Mouse (Mus musculus) bone marrow, adult 2 months (tissue): ENCODE data around the gene Suz12. TPM values are rescaled to one million over a fixed set of nuclear protein-coding genes. Genes with fewer than 3 reads are reported as not detected.
A peak's percentile ranks its signal among the peaks of the same experiment; 100 is the strongest.

Source experiments
- H3K27ac ChIP-seq: fragments of 200-500 bp; 2 replicates; pipeline ENCODE4 v1.5.1; 2012; ENCODE audit warnings: low read depth, mild to moderate bottlenecking, control low read depth, inconsistent platforms, low read length; ENCODE audit not compliant: control insufficient read depth, poor library complexity, insufficient read depth
- H3K4me1 ChIP-seq: fragments of 200-500 bp; 2 replicates; pipeline ENCODE4 v1.6.1; 2011; ENCODE audit warnings: low read length; ENCODE audit not compliant: control insufficient read depth, insufficient read depth
- H3K4me3 ChIP-seq: fragments of 200-500 bp; replicated peaks from 2 replicates; pipeline ENCODE3; 2011; ENCODE audit warnings: mild to moderate bottlenecking, low read depth, low read length, control low read depth; ENCODE audit not compliant: control insufficient read depth
- CTCF ChIP-seq: fragments of 200-500 bp; IDR thresholded peaks from 2 replicates; pipeline ENCODE4 v1.5.1; 2011; ENCODE audit warnings: low read length, control low read depth; ENCODE audit not compliant: control insufficient read depth, insufficient read depth
- POLR2A ChIP-seq: fragments of 200-500 bp; IDR thresholded peaks from 2 replicates; pipeline ENCODE4 v1.6.1; 2011; ENCODE audit warnings: low read depth, mild to moderate bottlenecking, control low read depth, low read length, borderline replicate concordance; ENCODE audit not compliant: control insufficient read depth
- WGBS: fragments of 180-500 bp; shearing (Covaris S2); methylation state at CpG from one replicate; pipeline ENCODE4 v1.1.7; 2018; 5-methylcytosine and 5-hydroxymethylcytosine counted together
- polyA plus RNA-seq: library from polyadenylated mRNA; stranded (reverse); fragments of >200 nt; gene quantifications from 2 replicates; pipeline ENCODE4 v1.2.4, GENCODE M21; 2011; ENCODE audit warnings: low replicate concordance; ENCODE audit not compliant: missing spikeins, insufficient read depth, insufficient read length

Gene Suz12
- polyA plus RNA-seq, 1 experiment = 39.0 TPM

GRCm38 (mm10) chr11:80077784-80078545 lies 85.1 kb downstream of the Suz12 start:
- WGBS = 16% methylated on average over 14 of the region's 14 CpGs
- H3K4me3 ChIP-seq = peak overlapping the region; percentile 15
- H3K4me1 ChIP-seq = peaks cover 3% of the 10 kb centered on the region; the same call in 1 of the 2 replicates
- TF ChIP-seq POLR2A = no peak
- no peak for TF ChIP-seq CTCF
- peak overlapping the region; percentile 30; the same call in 1 of the 2 replicates for H3K27ac ChIP-seq

DNA sequence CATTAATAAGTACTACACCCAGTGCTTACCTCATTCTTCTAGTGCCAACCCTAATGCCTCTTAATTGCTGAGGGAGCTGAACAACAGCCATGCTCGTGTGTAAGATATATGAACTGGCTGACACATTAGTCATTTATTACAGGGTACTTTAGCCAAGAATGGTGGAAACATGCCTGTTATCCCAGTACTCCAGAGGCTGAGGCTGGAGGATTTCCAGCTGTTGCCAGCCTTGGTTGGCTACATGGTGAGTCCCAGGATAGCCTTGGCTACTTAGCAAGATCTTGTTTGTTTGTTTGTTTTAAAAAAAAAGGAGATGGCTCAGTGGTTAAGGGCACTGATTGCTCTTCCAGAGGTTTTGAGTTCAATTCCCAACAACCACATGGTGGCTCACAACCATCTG lies 85.9 kb downstream of the Suz12 start:
- H3K27ac ChIP-seq = peak overlapping the region; percentile 4; the same call in 1 of the 2 replicates

GRCm38 (mm10) chr11:80079751-80080150 lies 86.8 kb downstream of the Suz12 start:
- 2% methylated on average over 6 of the region's 6 CpGs for WGBS
- TF ChIP-seq POLR2A (no peak), CTCF (no peak)
- Histone ChIP-seq H3K27ac (no peak overlapping the region), H3K4me3 (peak overlapping the region; percentile 94), H3K4me1 (peaks cover 1% of the 10 kb centered on the region; the same call in 1 of the 2 replicates)

More for the DNA sequence above, 85.9 kb downstream of the Suz12 start:
- 6% methylated on average over 1 of the region's 1 CpGs for WGBS
- Histone ChIP-seq H3K4me1 (peaks cover 2% of the 10 kb centered on the region; the same call in 1 of the 2 replicates), H3K4me3 (peak overlapping the region; percentile 49)
- no peak for TF ChIP-seq POLR2A
- no peak for TF ChIP-seq CTCF

GRCm38 (mm10) chr11:80080381-80080825 lies 87.5 kb downstream of the Suz12 start:
- under 1% methylated on average over 32 of the region's 32 CpGs for WGBS
- TF ChIP-seq CTCF = no peak
- TF ChIP-seq POLR2A = no peak
- Histone ChIP-seq H3K4me1 (peaks cover 1% of the 10 kb centered on the region; the same call in 1 of the 2 replicates), H3K4me3 (peak overlapping the region; percentile 94), H3K27ac (peak overlapping the region; percentile 97)

- peak within 1 kb of the TSS; percentile 97 for H3K27ac ChIP-seq
- WGBS = 2% methylated on average over 55 of the region's 55 CpGs
- peak within 1 kb of the TSS; percentile 94 for H3K4me3 ChIP-seq
- TF ChIP-seq POLR2A (peak; percentile 94; the same call in 1 of the 2 replicates), CTCF (0 out of 2 replicates have a peak, but pooled peaks have one; percentile 6)
- peaks cover 3% of the 10 kb centered on the region; the same call in 1 of the 2 replicates for H3K4me1 ChIP-seq
Observed at GRCm38 (mm10) chr11:80080826-80081728, 88.2 kb downstream of the Suz12 start, which contains the start of gene Crlf3. Gene Crlf3 (minus strand): TSS chr11:80080991.

GRCm38 (mm10) chr11:80081786-80082319 lies 88.9 kb downstream of the Suz12 start:
- Histone ChIP-seq H3K27ac (peak overlapping the region; percentile 97; the same call in 1 of the 2 replicates), H3K4me1 (peaks cover 3% of the 10 kb centered on the region; the same call in 1 of the 2 replicates), H3K4me3 (no peak overlapping the region)
- WGBS = 28% methylated on average over 7 of the region's 7 CpGs
- no peak for TF ChIP-seq CTCF
- no peak for TF ChIP-seq POLR2A

Other genes starting within 250 kb of the Suz12 start
- gene Utp6, start 30.7 kb upstream of the Suz12 start, polyA plus RNA-seq = 18.1 and 27.5 TPM in 2 replicates
- gene Crlf3, start 87.9 kb downstream of the Suz12 start, polyA plus RNA-seq = 35.5 and 47.8 TPM in 2 replicates
- 19.4 and 23.1 TPM in 2 replicates for gene Atad5, start 96.3 kb downstream of the Suz12 start, polyA plus RNA-seq
- 2.0 and 5.3 TPM in 2 replicates for gene Tefm, start 149.1 kb downstream of the Suz12 start, polyA plus RNA-seq
- 2.5 and 4.8 TPM in 2 replicates for gene Adap2, start 161.0 kb downstream of the Suz12 start, polyA plus RNA-seq
- 2.3 and 6.0 TPM in 2 replicates for gene Rnf135, start 190.7 kb downstream of the Suz12 start, polyA plus RNA-seq
- 10.1 and 15.5 TPM in 2 replicates for gene Rhot1, start 215.9 kb downstream of the Suz12 start, polyA plus RNA-seq